Mouse (Mus musculus) liver, adult 2 months (tissue): ENCODE results near the gene Padi2.

Source experiments
- CTCF ChIP-seq: fragments of 200-500 bp; IDR thresholded peaks from 2 replicates; pipeline ENCODE4 v1.5.1; 2011; ENCODE audit warnings: low read depth, low read length, control low read depth
- POLR2A ChIP-seq: fragments of 200-500 bp; IDR thresholded peaks from 2 replicates; pipeline ENCODE4 v1.6.1; 2011; ENCODE audit warnings: low read length, control low read depth; ENCODE audit not compliant: insufficient read depth; ENCODE audit errors: extremely low read depth

- no peak for TF ChIP-seq CTCF
- TF ChIP-seq POLR2A, result no peak
Observed at GRCm38 (mm10) chr4:140977886-140978692, 71.9 kb downstream of the Padi2 start.
